Mouse (Mus musculus): ENCODE measurements at regions not wholly inside any gene's neighbourhood (a gene's known extent, or its start where the extent isn't known, plus 50 kb on each side); places are given as distances from the start of the nearest gene placed in this dataset.

GRCm38 (mm10) chr2:9709466-9709865, 171.6 kb upstream of the 4930412O13Rik start:
- TF ChIP-seq FLI1 (IDR thresholded peaks at IDR 0.05; ENCODE audit: low read length) = no peak
- TF ChIP-seq GATA1 (IDR thresholded peaks at IDR 0.05; ENCODE audit: borderline replicate concordance, low read length) = no peak
